In the genomic region with DNA sequence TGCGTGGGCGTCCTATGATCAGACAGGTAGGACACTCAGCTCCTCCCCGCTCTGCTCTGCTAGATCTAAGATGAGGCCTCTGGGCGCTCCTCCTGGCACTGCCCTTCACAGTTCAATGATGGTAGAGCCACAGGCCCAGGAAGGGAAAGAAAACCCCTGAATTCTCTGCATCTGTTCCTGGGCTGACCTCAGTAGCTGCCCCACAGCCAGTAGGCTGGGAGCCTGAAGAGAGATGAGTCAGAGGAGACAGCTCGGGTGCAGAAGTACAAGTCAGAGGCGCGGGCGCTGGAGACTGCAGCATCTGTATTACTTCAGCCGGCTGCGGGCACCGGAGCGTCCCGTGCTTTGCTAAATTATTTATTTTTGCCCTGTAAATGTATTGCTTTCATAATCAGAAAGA, we compare ENCODE assay signal across 8 mouse cellular contexts. TPM values are rescaled to one million over a fixed set of nuclear protein-coding genes. Genes with fewer than 3 reads are reported as not detected.
A peak's percentile ranks its signal among the peaks of the same experiment; 100 is the strongest.
DNase-seq lines count a peak whose midpoint lies in the region; ATAC-seq lines count a peak whose summit lies in the region.

No protein-coding gene starts in this region.

- H3K9me3 ChIP-seq in embryonic facial prominence, embryonic 14.5 days (ENCODE audit: control insufficient read depth, low read length): no peaks in the 10 kb centered on the region
- no peaks in the 10 kb centered on the region for H3K9me3 ChIP-seq in hindbrain, embryonic 16.5 days (ENCODE audit: control insufficient read depth, low read length)

- H3K4me2 ChIP-seq in embryonic facial prominence, embryonic 14.5 days (ENCODE audit: low read depth, low read length): no peak overlapping the region
- H3K4me2 ChIP-seq in hindbrain, embryonic 16.5 days (ENCODE audit: low read length): no peak overlapping the region

- H3K27me3 ChIP-seq in embryonic facial prominence, embryonic 14.5 days (replicated peaks; ENCODE audit: control insufficient read depth, insufficient read depth, low read length): no peaks in the 10 kb centered on the region
- H3K27me3 ChIP-seq in hindbrain, embryonic 16.5 days (replicated peaks; ENCODE audit: control insufficient read depth, insufficient read depth, low read length): no peaks in the 10 kb centered on the region

- WGBS in embryonic facial prominence, embryonic 14.5 days: 26% methylated on average over 11 of the region's 13 CpGs
- WGBS in hindbrain, embryonic 16.5 days: 44% methylated on average over 13 of the region's 13 CpGs

- peak; percentile 97 for DNase-seq in heart, adult 11 months
- no peak for DNase-seq in heart, adult 8-10 months (ENCODE audit: low spot score)
- peak; percentile 25 for DNase-seq in T-cell, adult 2 months (ENCODE audit: low spot score)
- peak; percentile 34 for DNase-seq in embryonic facial prominence, embryonic 14.5 days (ENCODE audit: low spot score)
- peak; percentile 74 for DNase-seq in left cerebral cortex, postnatal 4 days
- peak; percentile 82 for DNase-seq in testis, postnatal 10 days (ENCODE audit: low spot score)
- DNase-seq in thymus, postnatal 0 days (ENCODE audit: low spot score): no peak

- peaks cover 24% of the 10 kb centered on the region for H3K4me1 ChIP-seq in embryonic facial prominence, embryonic 14.5 days (ENCODE audit: control insufficient read depth, insufficient read depth, low read length)
- peaks cover 14% of the 10 kb centered on the region for H3K4me1 ChIP-seq in hindbrain, embryonic 16.5 days (ENCODE audit: control insufficient read depth, insufficient read depth, low read depth, low read length)

- intact Hi-C loops in left cerebral cortex, postnatal 4 days (cut with DNase I): no loop called here

- no peak overlapping the region for H3K27ac ChIP-seq in embryonic facial prominence, embryonic 14.5 days (replicated peaks; ENCODE audit: low read depth, low read length)
- no peak overlapping the region for H3K27ac ChIP-seq in hindbrain, embryonic 16.5 days (ENCODE audit: low read depth, low read length)

- H3K9ac ChIP-seq in embryonic facial prominence, embryonic 14.5 days (ENCODE audit: low read depth, low read length): peak overlapping the region; percentile 25; the same call in 1 of the 2 replicates
- H3K9ac ChIP-seq in hindbrain, embryonic 16.5 days (ENCODE audit: low read depth, low read length): peak overlapping the region; percentile 2; the same call in 1 of the 2 replicates

- H3K4me3 ChIP-seq in embryonic facial prominence, embryonic 14.5 days (ENCODE audit: low read depth, low read length): no peak overlapping the region
- H3K4me3 ChIP-seq in hindbrain, embryonic 16.5 days (ENCODE audit: low read length): no peak overlapping the region

- no peaks in the 10 kb centered on the region for H3K36me3 ChIP-seq in embryonic facial prominence, embryonic 14.5 days (ENCODE audit: control insufficient read depth, insufficient read depth, low read length)
- H3K36me3 ChIP-seq in hindbrain, embryonic 16.5 days (ENCODE audit: control insufficient read depth, insufficient read depth, low read length): no peaks in the 10 kb centered on the region

- ATAC-seq in embryonic facial prominence, embryonic 14.5 days (ENCODE audit: low read depth): no peak
- ATAC-seq in hindbrain, embryonic 16.5 days: no peak

RNA-seq across cellular contexts. Expression of a gene that starts 11.4 kb away (rescaled TPM):
- 1 to 10 TPM; 2.3 to 5.2 (median 2.8) TPM for total RNA-seq in heart, adult 8-10 months (2022)
- 121 and 129 TPM in 2 replicates for polyA plus RNA-seq in embryonic facial prominence, embryonic 14.5 days (2014; fragmentation: Nextera tagmentation; extraction: Ambion mirVana)
- 32.5 and 39.4 TPM in 2 replicates for polyA plus RNA-seq in hindbrain, embryonic 16.5 days (2015; fragmentation: Nextera tagmentation; extraction: Ambion mirVana)
- total RNA-seq in left cerebral cortex, postnatal 4 days (2021): 10 to 100 TPM; 11.1 to 14.9 TPM
- polyA plus RNA-seq in thymus, postnatal 0 days (2015; fragmentation: Nextera tagmentation; extraction: Ambion mirVana): 32.8 and 36.7 TPM in 2 replicates

RNA-seq across cellular contexts. Expression of a gene that starts 14.6 kb away (rescaled TPM):
- not detected for total RNA-seq in heart, adult 8-10 months (2022)
- polyA plus RNA-seq in embryonic facial prominence, embryonic 14.5 days (2014; fragmentation: Nextera tagmentation; extraction: Ambion mirVana): not detected in 2 replicates
- not detected in 2 replicates for polyA plus RNA-seq in hindbrain, embryonic 16.5 days (2015; fragmentation: Nextera tagmentation; extraction: Ambion mirVana)
- under 1 TPM in 1 of 2 experiments, not detected in 1; 0.26 TPM for total RNA-seq in left cerebral cortex, postnatal 4 days (2021)
- not detected in 2 replicates for polyA plus RNA-seq in thymus, postnatal 0 days (2015; fragmentation: Nextera tagmentation; extraction: Ambion mirVana)

RNA-seq across cellular contexts. Expression of a gene that starts 35.6 kb away (rescaled TPM):
- total RNA-seq in heart, adult 8-10 months (2022): 10 to 100 TPM; 67.0 to 78.6 (median 70.5) TPM
- 254 and 258 TPM in 2 replicates for polyA plus RNA-seq in embryonic facial prominence, embryonic 14.5 days (2014; fragmentation: Nextera tagmentation; extraction: Ambion mirVana)
- 332 and 364 TPM in 2 replicates for polyA plus RNA-seq in hindbrain, embryonic 16.5 days (2015; fragmentation: Nextera tagmentation; extraction: Ambion mirVana)
- 100 to 1,000 TPM; 333 to 337 TPM for total RNA-seq in left cerebral cortex, postnatal 4 days (2021)
- 251 and 260 TPM in 2 replicates for polyA plus RNA-seq in thymus, postnatal 0 days (2015; fragmentation: Nextera tagmentation; extraction: Ambion mirVana)

Comparison
In these comparisons a context has a peak if more than half of its experiments do, and no peak if none do; other contexts are left out.
1. DNase-seq: peak in heart, adult 11 months (single experiment), T-cell, adult 2 months (single experiment), embryonic facial prominence, embryonic 14.5 days (single experiment), left cerebral cortex, postnatal 4 days (single experiment) and testis, postnatal 10 days (single experiment); none in heart, adult 8-10 months (single experiment) and thymus, postnatal 0 days (single experiment).